Mouse (Mus musculus): ENCODE data around the gene Ltk. TPM values are rescaled to one million over a fixed set of nuclear protein-coding genes. Genes with fewer than 3 reads are reported as not detected.

Ltk gene
- not detected in 2 replicates for polyA plus RNA-seq (2016; fragmentation: Nextera tagmentation; extraction: Ambion mirVana)

GRCm38 (mm10) chr2:119760251-119760650 lies at the start of gene Ltk:
Gene Ltk (minus strand): TSS chr2:119760431.
- 0 out of 2 replicates have a peak within 1 kb of the TSS, but pooled peaks have one; percentile 100 for H3K4me2 ChIP-seq (replicated peaks)
- H3K27me3 ChIP-seq, result peaks cover 59% of the 10 kb centered on the region
- peaks cover 17% of the 10 kb centered on the region for H3K36me3 ChIP-seq
- H3K9me3 ChIP-seq, result no peaks in the 10 kb centered on the region
- peaks cover 16% of the 10 kb centered on the region; the same call in 1 of the 2 replicates for H3K4me1 ChIP-seq
- H3K4me3 ChIP-seq, result no peak within 1 kb of the TSS
- H3K9ac ChIP-seq, result no peak within 1 kb of the TSS
- WGBS, result 11% methylated on average over 9 of the region's 9 CpGs
- ATAC-seq (ENCODE audit: insufficient number of reproducible peaks, insufficient read depth, low FRiP score, low TSS enrichment), result no peak
- H3K27ac ChIP-seq, result no peak within 1 kb of the TSS

- no peak for ATAC-seq (ENCODE audit: insufficient number of reproducible peaks, insufficient read depth, low FRiP score, low TSS enrichment)
- whole genome bisulfite sequencing, result 41% methylated on average over 4 of the region's 4 CpGs
Measured at GRCm38 (mm10) chr2:119808881-119809280, 48.6 kb upstream of the Ltk start.

GRCm38 (mm10) chr2:119808438-119808837 lies 48.2 kb upstream of the Ltk start:
- Histone ChIP-seq H3K4me3 (no peak overlapping the region), H3K36me3 (peaks cover 64% of the 10 kb centered on the region), H3K4me2 (replicated peaks) (no peak overlapping the region), H3K9me3 (no peaks in the 10 kb centered on the region), H3K27ac (no peak overlapping the region), H3K4me1 (peaks cover 5% of the 10 kb centered on the region), H3K27me3 (no peaks in the 10 kb centered on the region), H3K9ac (no peak overlapping the region)
- 21% methylated on average over 4 of the region's 4 CpGs for WGBS
- ATAC-seq (ENCODE audit: insufficient number of reproducible peaks, insufficient read depth, low FRiP score, low TSS enrichment), result no peak

More at GRCm38 (mm10) chr2:119808881-119809280, 48.6 kb upstream of the Ltk start:
- H3K4me1 ChIP-seq, result peaks cover 3% of the 10 kb centered on the region; the same call in 1 of the 2 replicates
- H3K4me3 ChIP-seq, result no peak overlapping the region
- no peak overlapping the region for H3K27ac ChIP-seq
- H3K4me2 ChIP-seq (replicated peaks), result no peak overlapping the region
- no peak overlapping the region for H3K9ac ChIP-seq
- peaks cover 68% of the 10 kb centered on the region for H3K36me3 ChIP-seq
- no peaks in the 10 kb centered on the region for H3K27me3 ChIP-seq
- no peaks in the 10 kb centered on the region for H3K9me3 ChIP-seq

- peak overlapping the region; percentile 11; the same call in 1 of the 2 replicates for H3K9ac ChIP-seq
- peaks cover 35% of the 10 kb centered on the region for H3K36me3 ChIP-seq
Measured at GRCm38 (mm10) chr2:119805536-119805935, 45.3 kb upstream of the Ltk start.

GRCm38 (mm10) chr2:119804776-119805175 lies 44.5 kb upstream of the Ltk start:
- Histone ChIP-seq H3K36me3 (peaks cover 27% of the 10 kb centered on the region), H3K9ac (no peak overlapping the region; the same call in 1 of the 2 replicates), H3K4me3 (no peak overlapping the region), H3K9me3 (no peaks in the 10 kb centered on the region), H3K27me3 (0 out of 2 replicates have a peak, but pooled peaks cover 2% of the 10 kb centered on the region), H3K27ac (no peak overlapping the region), H3K4me2 (replicated peaks) (no peak overlapping the region), H3K4me1 (peaks cover 25% of the 10 kb centered on the region)
- no peak for ATAC-seq (ENCODE audit: insufficient number of reproducible peaks, insufficient read depth, low FRiP score, low TSS enrichment)
- WGBS, result 45% methylated on average over 9 of the region's 9 CpGs

More at GRCm38 (mm10) chr2:119805536-119805935, 45.3 kb upstream of the Ltk start:
- no peaks in the 10 kb centered on the region for H3K9me3 ChIP-seq
- WGBS, result 47% methylated on average over 8 of the region's 8 CpGs
- ATAC-seq (ENCODE audit: insufficient number of reproducible peaks, insufficient read depth, low FRiP score, low TSS enrichment), result no peak
- no peak overlapping the region for H3K4me3 ChIP-seq
- no peak overlapping the region for H3K27ac ChIP-seq
- H3K27me3 ChIP-seq, result 0 out of 2 replicates have a peak, but pooled peaks cover 2% of the 10 kb centered on the region
- peaks cover 21% of the 10 kb centered on the region for H3K4me1 ChIP-seq
- no peak overlapping the region for H3K4me2 ChIP-seq (replicated peaks)

GRCm38 (mm10) chr2:119804275-119804628 lies 44.0 kb upstream of the Ltk start:
- 40% methylated on average over 5 of the region's 5 CpGs for WGBS
- H3K9me3 ChIP-seq, result no peaks in the 10 kb centered on the region
- H3K4me3 ChIP-seq, result no peak overlapping the region
- peaks cover 25% of the 10 kb centered on the region for H3K4me1 ChIP-seq
- H3K27me3 ChIP-seq, result 0 out of 2 replicates have a peak, but pooled peaks cover 2% of the 10 kb centered on the region
- H3K4me2 ChIP-seq (replicated peaks), result no peak overlapping the region
- peaks cover 24% of the 10 kb centered on the region for H3K36me3 ChIP-seq
- no peak for ATAC-seq (ENCODE audit: insufficient number of reproducible peaks, insufficient read depth, low FRiP score, low TSS enrichment)
- no peak overlapping the region for H3K9ac ChIP-seq
- H3K27ac ChIP-seq, result no peak overlapping the region

GRCm38 (mm10) chr2:119803618-119804274 lies 43.5 kb upstream of the Ltk start:
- ATAC-seq (ENCODE audit: insufficient number of reproducible peaks, insufficient read depth, low FRiP score, low TSS enrichment), result no peak
- 0 out of 2 replicates have a peak, but pooled peaks cover 2% of the 10 kb centered on the region for H3K27me3 ChIP-seq
- WGBS, result 23% methylated on average over 6 of the region's 6 CpGs

GRCm38 (mm10) chr2:119802767-119803617 lies 42.8 kb upstream of the Ltk start:
- ATAC-seq (ENCODE audit: insufficient number of reproducible peaks, insufficient read depth, low FRiP score, low TSS enrichment), result peak; percentile 52
- H3K27ac ChIP-seq, result no peak overlapping the region
- H3K36me3 ChIP-seq, result peaks cover 17% of the 10 kb centered on the region
- no peak overlapping the region for H3K4me2 ChIP-seq (replicated peaks)
- H3K9me3 ChIP-seq, result no peaks in the 10 kb centered on the region
- H3K27me3 ChIP-seq, result 0 out of 2 replicates have a peak, but pooled peaks cover 2% of the 10 kb centered on the region
- H3K9ac ChIP-seq, result no peak overlapping the region
- H3K4me1 ChIP-seq, result peaks cover 25% of the 10 kb centered on the region
- H3K4me3 ChIP-seq, result no peak overlapping the region
- whole genome bisulfite sequencing, result 41% methylated on average over 10 of the region's 10 CpGs

More at GRCm38 (mm10) chr2:119803618-119804274, 43.5 kb upstream of the Ltk start:
- no peak overlapping the region for H3K4me3 ChIP-seq
- no peak overlapping the region for H3K9ac ChIP-seq
- no peak overlapping the region for H3K4me2 ChIP-seq (replicated peaks)
- H3K4me1 ChIP-seq, result peaks cover 23% of the 10 kb centered on the region
- H3K9me3 ChIP-seq, result no peaks in the 10 kb centered on the region
- H3K36me3 ChIP-seq, result peaks cover 18% of the 10 kb centered on the region
- no peak overlapping the region for H3K27ac ChIP-seq

- ATAC-seq (ENCODE audit: insufficient number of reproducible peaks, insufficient read depth, low FRiP score, low TSS enrichment), result no peak
- H3K4me2 ChIP-seq (replicated peaks), result peak overlapping the region; percentile 98
- H3K36me3 ChIP-seq, result peaks cover 6% of the 10 kb centered on the region; the same call in 1 of the 2 replicates
- peak overlapping the region; percentile 95 for H3K4me3 ChIP-seq
- H3K4me1 ChIP-seq, result peaks cover 25% of the 10 kb centered on the region
- peak overlapping the region; percentile 93; the same call in 1 of the 2 replicates for H3K9ac ChIP-seq
- no peak overlapping the region for H3K27ac ChIP-seq
- H3K27me3 ChIP-seq, result peaks cover 16% of the 10 kb centered on the region
- 47% methylated on average over 15 of the region's 15 CpGs for WGBS
- H3K9me3 ChIP-seq, result no peaks in the 10 kb centered on the region
Measured at GRCm38 (mm10) chr2:119800876-119801846, 40.9 kb upstream of the Ltk start.

- Histone ChIP-seq H3K4me3 (peak overlapping the region; percentile 95), H3K4me2 (replicated peaks) (peak overlapping the region; percentile 98), H3K36me3 (no peaks in the 10 kb centered on the region; the same call in 1 of the 2 replicates), H3K27ac (peak overlapping the region; percentile 54; the same call in 1 of the 2 replicates), H3K9me3 (no peaks in the 10 kb centered on the region), H3K27me3 (peaks cover 16% of the 10 kb centered on the region), H3K4me1 (peaks cover 25% of the 10 kb centered on the region), H3K9ac (peak overlapping the region; percentile 93)
- WGBS, result under 1% methylated on average over 27 of the region's 27 CpGs
- peak; percentile 31 for ATAC-seq (ENCODE audit: insufficient number of reproducible peaks, insufficient read depth, low FRiP score, low TSS enrichment)
Measured at GRCm38 (mm10) chr2:119799961-119800550, 39.8 kb upstream of the Ltk start.
